Mouse (Mus musculus): ENCODE measurements around the gene Fbxw4.
"Not testable (repeated sequence)": the region's sequence is repeated elsewhere in the genome, so short reads cannot be mapped to it uniquely, and the experiment has no call there.

Fbxw4 gene

GRCm38 (mm10) chr19:45655870-45656269 lies 4.2 kb downstream of the Fbxw4 start:
- no peak for DNase-seq

GRCm38 (mm10) chr19:45653986-45654385 lies 6.1 kb downstream of the Fbxw4 start:
- no peak for DNase-seq

GRCm38 (mm10) chr19:45652286-45652988 lies 7.7 kb downstream of the Fbxw4 start:
- no peak for DNase-seq

DNA sequence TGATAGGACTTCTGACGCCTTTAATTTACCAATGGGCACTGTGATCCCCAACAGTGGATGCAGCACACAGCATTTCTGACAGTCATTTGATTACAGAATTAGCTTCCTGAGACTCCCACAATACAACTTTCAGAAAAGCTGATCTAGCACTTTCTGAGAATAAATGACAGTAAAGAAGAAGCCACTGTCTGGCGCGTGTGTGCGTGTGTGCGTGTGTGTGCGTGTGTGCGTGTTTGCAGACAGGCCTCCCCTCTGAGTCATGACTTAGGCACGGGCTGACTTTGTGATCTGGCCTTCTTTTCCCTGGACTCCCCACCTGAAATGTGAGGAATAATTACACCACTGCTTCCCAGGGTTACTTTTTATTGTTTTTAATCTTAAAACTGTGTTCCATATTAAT lies 8.6 kb downstream of the Fbxw4 start:
- no peak for DNase-seq

GRCm38 (mm10) chr19:45649776-45650175 lies 10.3 kb downstream of the Fbxw4 start:
- DNase-seq = no peak

DNA sequence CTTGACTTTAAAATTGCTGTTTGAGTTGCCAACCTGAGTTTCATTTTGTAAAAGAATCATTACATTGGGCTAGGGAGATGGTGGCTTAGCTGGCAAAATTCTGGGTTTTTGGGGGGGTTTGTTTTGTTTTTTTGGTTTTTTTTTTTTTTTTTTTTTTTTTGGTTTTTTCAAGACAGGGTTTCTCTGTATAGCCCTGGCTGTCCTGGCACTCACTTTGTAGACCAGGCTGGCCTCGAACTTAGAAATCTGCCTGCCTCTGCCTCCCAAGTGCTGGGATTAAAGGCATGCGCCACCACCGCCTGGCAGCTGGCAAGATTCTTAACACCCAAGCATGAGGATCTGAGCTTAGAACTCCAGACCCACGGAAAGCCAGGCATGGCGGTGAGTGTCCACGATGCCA lies 11.6 kb downstream of the Fbxw4 start:
- not testable (repeated sequence) for DNase-seq

GRCm38 (mm10) chr19:45646866-45647265 lies 13.2 kb downstream of the Fbxw4 start:
- DNase-seq = no peak

DNA sequence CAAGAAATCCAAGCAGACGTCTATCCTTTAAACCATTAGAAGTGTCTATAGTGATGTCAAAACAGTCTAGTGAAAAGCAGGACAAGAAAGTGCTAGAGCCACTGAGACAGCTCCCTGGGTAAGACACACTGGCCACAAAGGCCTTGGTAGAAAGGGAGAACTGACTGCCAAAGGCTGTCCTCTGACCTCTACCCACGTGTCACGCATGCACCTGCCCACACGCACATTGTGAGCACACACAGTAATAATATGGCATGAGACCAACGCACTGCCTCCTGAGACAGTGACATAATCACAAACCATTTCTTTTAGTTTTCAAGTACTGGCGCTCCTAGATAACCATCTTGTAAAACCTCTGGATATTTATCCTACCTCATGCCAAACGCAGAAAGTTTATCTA lies 19.4 kb downstream of the Fbxw4 start:
- DNase-seq = no peak

- DNase-seq = no peak
These were observed 24.2 kb downstream of the Fbxw4 start for GRCm38 (mm10) chr19:45635960-45636359.

GRCm38 (mm10) chr19:45631584-45631983 lies 28.5 kb downstream of the Fbxw4 start:
- no peak for DNase-seq

- DNase-seq = no peak
These were observed 29.2 kb downstream of the Fbxw4 start for GRCm38 (mm10) chr19:45630953-45631352.

DNA sequence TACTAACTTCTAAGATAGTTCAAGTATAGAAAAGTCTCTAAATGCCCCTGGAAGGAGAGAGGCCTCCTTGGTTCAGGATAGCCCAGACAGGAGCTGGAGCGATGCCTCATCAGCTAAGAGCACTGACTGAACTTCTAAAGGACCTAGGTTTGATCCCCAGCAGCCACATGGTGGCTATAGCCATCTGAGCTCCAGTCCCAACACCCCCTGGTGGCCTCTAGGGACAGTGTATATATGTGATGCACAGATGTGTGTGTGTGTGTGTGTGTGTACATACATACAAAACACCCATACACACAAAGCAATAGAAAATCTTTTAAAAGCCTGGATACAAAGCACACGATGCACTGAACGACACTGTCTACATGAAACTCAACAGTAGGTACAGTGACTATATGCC lies 30.9 kb downstream of the Fbxw4 start:
- DNase-seq = peak in 1 of 2 experiments; percentile 19

DNA sequence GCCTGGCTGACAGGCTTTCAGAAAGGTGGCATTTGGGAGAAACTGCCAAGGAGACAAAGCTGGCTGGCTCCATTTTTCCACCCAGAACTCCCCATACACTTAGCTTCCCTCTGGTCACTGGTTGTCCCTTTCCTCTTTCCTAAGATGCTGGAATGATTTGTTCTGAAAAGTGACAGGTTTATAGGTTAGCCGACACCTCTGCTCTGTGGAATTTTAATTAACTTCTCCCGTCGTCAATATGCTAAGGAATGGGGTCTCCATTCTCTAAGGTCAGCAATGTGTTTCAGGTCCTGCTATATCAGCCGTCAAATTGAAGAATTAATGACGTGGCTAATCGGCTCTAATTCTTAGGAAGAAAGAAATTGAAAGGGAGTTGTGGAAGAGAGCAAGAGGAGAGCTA lies 31.5 kb downstream of the Fbxw4 start:
- no peak for DNase-seq

DNA sequence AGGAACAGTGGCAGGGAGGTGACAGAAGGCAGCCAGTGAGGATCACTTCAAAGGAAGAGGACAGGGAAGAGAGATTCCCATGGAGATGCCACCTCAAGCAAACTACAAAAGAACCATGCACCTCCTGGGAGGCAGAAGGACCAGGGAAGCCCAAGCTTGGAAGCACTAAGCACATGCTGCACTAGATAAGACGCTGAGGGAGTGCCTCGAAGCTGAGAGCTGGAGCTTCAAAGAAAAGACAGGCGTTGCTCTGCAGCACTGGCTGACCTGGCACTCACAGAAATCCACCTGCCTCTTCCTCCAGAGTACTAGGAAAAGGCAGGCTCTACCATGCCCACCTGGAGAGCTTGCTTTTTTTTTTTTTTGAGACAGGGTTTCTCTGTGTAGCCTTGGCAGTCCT lies 33.1 kb downstream of the Fbxw4 start:
- DNase-seq = no peak

DNA sequence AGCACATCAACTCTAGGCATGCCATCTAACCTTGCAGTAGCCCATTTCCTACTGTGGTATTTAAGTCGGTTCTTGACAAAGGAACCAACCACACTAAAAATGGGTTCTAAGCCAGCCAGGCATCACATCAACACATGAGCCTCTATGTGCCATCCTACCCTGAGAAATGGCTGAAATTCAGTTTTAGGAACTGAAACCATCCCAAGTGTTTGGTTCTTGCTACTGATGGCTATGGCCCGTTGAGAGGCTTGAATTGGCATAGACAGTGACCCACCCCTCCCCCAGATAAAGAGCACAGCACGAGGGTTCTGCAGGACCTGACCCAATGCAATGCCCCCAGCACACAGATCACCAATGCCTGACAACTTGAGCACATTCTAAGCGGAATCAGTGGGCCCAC lies 36.4 kb downstream of the Fbxw4 start:
- DNase-seq = no peak

- DNase-seq = no peak
These were observed 38.0 kb downstream of the Fbxw4 start for GRCm38 (mm10) chr19:45622144-45622543.

GRCm38 (mm10) chr19:45621061-45621460 lies 39.1 kb downstream of the Fbxw4 start:
- DNase-seq = peak in 1 of 2 experiments; percentile 45

- no peak for DNase-seq
These were observed 40.2 kb downstream of the Fbxw4 start for GRCm38 (mm10) chr19:45619744-45620501.

GRCm38 (mm10) chr19:45618184-45618583 lies 41.9 kb downstream of the Fbxw4 start:
- DNase-seq = no peak

- DNase-seq = no peak
These were observed 43.4 kb downstream of the Fbxw4 start for GRCm38 (mm10) chr19:45616735-45617134.

- no peak for DNase-seq
These were observed 43.9 kb downstream of the Fbxw4 start for GRCm38 (mm10) chr19:45616214-45616518.

DNA sequence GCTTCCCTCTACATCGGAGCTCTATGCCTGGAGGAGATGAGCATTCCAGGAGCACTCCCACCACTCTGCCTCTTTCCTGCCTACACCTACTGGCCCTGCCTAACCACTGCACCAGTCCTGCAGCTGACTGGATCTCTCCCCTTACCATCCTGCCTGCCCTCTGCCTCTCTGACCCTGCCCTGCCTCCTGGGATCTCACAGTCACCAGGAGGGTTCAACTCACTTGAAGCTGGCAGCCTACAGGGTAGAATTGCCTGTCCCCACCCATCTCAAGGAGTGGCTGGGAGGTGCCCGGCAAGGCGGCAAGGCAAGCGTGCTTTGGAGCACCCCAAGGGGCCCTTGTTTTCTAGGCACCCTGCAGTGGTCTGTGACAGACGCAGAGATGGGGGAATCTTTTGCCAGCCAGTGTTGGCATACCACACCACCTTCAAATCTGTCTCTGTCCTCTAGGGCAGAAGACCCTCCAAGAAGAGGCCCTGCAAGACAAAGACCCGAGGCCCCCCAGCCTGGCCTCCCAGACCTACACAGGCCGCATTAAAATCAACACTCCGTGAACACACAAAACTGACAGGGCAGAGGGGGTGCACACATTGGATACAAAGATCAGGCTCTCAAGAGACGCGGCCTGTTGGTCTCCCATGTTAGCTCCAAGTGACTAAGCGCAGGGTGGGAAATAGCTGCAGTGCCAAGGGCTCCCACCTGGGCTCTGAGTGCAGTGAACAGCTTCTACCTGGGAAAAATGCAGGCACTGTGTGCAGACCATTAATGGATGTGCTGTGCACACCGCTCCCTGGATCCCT lies 44.5 kb downstream of the Fbxw4 start:
- no peak for DNase-seq

- peak; percentile 33 to 49 for DNase-seq
These were observed 45.2 kb downstream of the Fbxw4 start for GRCm38 (mm10) chr19:45614928-45615327.

DNA sequence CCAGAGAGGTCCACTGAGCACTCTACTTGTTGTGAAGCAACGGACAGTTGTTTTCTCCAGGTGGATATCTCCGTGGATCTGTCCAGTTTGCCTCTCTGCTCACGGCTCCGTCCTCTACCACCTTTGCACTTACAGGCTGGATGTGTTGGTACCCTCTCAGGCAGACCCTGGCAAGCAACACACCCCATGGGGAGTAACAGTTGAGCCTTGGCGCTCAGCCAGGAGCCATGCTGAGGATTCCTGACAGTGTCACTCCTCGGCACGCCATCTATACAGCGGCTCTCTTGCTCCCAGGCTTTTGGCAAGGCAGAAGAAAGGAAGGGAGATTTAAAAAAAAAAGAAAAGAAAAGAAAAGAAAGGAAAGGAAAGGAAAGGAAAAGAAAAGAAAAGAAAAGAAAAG lies 45.7 kb downstream of the Fbxw4 start:
- DNase-seq = peak; percentile 42 to 61
